Mouse (Mus musculus) gastrocnemius, postnatal 25 days (tissue): ENCODE measurements around the gene Myh10. TPM values are rescaled to one million over a fixed set of nuclear protein-coding genes. Genes with fewer than 3 reads are reported as not detected.
A peak's percentile ranks its signal among the peaks of the same experiment; 100 is the strongest.
"Not testable (repeated sequence)": the region's sequence is repeated elsewhere in the genome, so short reads cannot be mapped to it uniquely, and the experiment has no call there.

Experiments
- DNase-seq: peaks from one replicate; pipeline ENCODE4 v3.0.0; 2022
- total RNA-seq, 2 experiments: library from RNA; stranded (reverse); gene quantifications; 1 replicate in 1 of 2; 2 replicates in 1 of 2; pipeline ENCODE4 v1.2.3; 2021

Gene Myh10
- total RNA-seq, 2 experiments from 2014 or later, result 18.7 to 20.5 TPM

DNA sequence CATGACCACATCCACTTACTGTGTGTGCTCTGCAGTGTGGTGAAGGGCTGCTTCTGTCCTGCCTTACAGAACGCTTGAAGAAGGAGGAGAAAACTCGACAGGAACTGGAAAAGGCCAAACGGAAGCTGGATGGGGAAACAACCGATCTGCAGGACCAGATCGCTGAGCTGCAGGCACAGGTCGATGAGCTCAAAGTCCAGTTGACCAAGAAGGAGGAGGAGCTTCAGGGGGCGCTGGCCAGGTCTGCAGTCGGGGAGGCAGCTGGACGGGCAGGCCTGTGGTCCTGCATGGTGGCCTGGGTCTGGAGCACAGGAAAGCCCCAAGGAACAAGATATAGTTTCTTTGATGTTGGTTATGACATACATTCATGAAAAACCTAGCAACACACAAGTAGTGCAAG, 100.4 kb downstream of the Myh10 start:
- no peak for DNase-seq

DNA sequence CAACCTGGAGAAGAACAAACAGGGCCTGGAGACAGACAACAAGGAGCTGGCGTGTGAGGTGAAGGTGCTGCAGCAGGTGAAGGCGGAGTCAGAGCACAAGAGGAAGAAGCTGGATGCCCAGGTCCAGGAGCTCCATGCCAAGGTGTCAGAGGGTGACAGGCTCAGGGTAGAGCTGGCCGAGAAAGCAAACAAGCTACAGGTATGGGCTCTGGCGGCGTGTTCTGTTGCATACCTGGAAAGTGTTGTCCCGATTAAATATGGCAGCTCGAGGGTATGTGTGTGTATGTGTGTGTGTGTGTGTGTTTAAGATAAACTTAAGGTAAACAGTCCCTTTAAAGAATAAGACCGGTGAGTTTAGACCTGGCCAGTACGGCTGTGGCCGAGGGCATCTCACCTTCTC, 106.9 kb downstream of the Myh10 start:
- no peak for DNase-seq

DNA sequence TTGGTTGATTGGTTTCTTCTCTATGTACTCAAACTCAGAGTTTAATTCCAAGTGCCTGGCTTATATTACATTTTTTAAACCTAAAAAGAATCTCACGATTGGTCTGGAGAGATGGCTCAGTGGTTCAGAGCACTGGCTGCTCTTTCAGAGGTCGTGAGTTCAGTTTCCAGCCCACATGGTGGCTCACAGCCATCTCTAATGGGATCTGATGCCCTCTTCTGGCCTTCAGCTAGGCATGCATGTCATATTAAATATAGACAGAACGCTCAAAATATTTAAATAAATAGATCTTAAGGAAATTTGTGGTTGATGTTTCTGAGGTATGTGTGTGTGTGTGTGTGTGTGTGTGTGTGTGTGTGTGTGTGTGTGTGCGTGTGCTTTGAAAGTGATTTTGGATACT, 113.8 kb downstream of the Myh10 start:
- DNase-seq, result no peak

DNA sequence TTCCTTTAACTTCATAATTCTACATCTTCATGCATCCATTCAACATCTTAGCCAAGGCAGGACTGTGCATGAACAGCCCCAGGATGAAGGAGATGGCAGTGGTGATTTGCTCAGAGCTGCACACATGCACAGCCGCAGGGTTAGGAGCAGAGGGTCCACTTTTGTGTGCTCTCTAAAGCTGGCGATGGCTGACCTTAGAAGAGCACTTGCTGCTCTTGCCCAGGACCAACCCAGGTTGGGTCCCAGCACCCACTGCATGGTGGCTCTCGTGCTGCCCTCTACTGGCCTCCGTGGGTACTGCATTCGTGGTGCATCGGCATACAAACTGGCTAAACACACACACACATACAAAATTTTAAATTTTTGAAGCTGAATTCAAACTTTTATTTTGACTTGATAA, 116.4 kb downstream of the Myh10 start:
- DNase-seq, result peak; percentile 48

DNA sequence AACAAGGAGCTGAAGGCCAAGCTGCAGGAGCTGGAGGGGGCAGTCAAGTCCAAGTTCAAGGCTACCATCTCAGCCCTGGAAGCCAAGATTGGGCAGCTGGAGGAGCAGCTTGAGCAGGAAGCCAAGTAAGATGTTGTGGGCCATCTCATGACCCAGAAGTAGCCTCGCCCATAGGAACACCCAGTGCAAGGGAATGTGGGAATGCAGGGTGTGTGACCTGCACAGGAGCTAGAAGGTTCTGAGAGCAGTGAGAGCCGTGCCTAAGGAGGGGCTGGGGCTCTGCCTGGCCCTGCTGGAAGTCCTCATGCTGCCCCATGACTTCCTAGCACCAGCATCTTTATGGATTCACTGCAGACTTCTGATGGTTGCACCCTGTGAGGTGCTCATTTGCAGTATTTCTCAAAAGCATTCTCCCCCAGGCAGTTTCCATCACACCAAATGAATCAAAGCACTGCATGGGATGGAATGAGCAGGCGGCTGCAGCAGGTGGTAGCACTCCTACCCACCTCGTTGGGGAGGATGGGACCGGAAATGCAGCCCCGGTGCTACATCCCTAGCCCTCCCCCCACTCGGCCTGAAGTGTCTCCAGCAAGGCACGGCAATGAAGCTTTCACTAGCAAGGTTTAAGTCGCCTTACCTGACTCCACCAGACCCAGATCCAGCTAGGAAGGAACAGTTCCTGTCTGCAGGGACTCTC, 120.7 kb downstream of the Myh10 start:
- DNase-seq, result no peak

GRCm38 (mm10) chr11:68818416-68818815, 127.1 kb downstream of the Myh10 start:
- DNase-seq, result no peak

DNA sequence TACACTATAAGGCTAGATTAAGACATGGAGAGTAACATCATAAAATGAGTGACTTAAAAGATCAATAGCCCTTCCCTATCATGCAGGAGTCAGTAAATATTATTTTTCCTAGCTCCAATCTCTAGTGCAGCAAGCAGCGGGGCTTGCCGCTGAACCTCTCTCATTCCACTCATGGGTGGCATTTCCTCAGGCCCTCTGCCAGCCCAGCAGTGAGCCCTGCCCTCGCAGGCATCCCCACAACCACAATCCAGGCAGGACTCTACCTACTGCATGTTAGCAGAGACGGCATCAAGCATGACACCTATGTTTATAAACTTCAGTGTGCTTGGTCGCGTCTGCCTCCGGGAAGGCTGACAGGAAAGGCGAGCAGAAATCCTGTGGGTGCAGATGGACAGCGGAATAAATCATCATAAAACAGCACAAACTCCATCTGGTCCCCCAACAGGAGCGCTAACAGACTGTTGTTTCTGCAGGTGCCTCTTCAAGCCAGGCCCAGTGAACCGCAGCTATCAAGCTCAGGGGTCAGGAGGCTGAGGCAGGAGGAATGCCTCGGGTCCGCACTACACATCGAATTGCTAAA, 128.0 kb downstream of the Myh10 start:
- no peak for DNase-seq

- DNase-seq, result no peak
Observed at GRCm38 (mm10) chr11:68822326-68822725, 131.0 kb downstream of the Myh10 start.

- DNase-seq, result no peak
Observed at GRCm38 (mm10) chr11:68826735-68827134, 135.4 kb downstream of the Myh10 start.

DNA sequence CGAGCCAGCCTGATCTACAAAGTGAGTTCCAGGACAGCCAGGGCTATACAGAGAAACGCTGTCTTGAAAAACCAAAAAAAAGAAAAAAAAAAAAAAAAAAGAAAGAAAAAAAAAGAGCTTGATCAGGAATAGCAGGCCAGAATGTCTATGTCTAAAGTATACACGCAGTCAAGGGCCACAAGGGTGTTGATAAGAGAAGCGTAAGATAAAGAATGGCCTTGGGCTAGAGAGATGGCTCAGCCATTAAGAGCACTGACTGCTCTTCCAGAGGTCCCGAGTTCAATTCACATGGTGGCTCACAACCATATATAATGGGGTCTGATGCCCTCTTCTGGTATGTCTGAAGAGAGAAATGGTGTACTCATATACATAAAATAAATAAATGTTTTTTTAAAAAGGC, 140.2 kb downstream of the Myh10 start:
- not testable (repeated sequence) for DNase-seq

DNA sequence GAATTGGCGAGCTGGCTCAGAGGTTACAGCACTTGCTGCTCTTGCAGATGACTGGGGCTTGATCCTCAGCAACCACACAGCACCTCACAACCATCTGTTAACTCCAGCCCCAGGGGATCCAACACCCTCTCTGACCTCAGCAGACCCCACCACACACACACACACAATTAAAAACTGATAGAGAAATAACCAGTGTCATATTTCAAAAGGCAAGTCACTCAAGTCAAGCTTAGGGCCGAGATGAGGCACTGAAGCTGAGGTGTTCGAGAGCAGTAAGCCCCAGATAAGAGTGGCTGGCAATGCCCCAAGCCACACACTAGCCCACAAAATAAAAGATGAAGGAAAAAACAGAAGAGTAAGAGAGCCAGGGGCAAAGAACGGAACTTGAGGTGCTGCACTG, 141.4 kb downstream of the Myh10 start:
- no peak for DNase-seq

- no peak for DNase-seq
Observed at GRCm38 (mm10) chr11:68833593-68833992, 142.2 kb downstream of the Myh10 start.

DNA sequence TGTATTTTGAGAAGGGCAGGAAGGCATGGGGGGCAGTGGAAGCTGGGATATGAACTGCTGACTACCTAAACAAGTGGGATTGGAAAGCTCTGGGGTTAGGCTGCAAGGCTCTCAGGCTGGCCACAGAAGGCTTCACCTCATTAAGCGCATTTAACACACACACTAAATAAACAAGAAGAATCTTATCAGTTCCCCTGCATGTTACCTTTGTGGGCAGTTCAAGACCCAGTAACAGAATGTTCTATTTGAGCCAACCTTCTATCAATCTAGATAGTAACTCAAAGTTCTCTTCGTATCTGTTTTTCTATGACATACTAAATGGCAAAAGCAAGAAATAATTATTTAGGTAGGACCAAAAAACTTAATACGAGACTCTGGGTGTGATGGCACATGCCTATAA, 143.7 kb downstream of the Myh10 start:
- DNase-seq, result no peak

DNA sequence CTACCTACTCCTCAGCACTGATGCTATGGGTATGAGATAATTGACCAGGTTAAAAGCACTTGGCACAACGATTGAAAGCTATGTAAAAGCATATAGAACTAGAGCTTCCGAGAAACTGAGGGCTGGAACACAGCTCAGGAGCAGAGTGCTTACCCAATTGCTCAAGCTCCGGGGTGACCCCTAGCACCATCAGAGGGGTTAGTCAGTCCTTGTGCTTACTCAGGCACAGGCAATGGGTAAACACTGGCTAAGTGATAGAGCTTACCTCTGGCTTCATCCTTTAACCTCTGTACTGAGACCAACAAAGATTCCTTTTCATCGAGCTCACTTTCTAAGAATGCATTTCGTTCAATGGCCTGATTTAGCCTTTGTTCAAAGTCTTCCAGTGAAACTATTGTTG, 148.2 kb downstream of the Myh10 start:
- no peak for DNase-seq

- DNase-seq, result no peak
Observed at GRCm38 (mm10) chr11:68850862-68851261, 159.5 kb downstream of the Myh10 start.

- DNase-seq, result no peak
Observed at GRCm38 (mm10) chr11:68851644-68852485, 160.5 kb downstream of the Myh10 start.

- peak; percentile 80 for DNase-seq
Observed at GRCm38 (mm10) chr11:68852486-68852901, 161.1 kb downstream of the Myh10 start.

DNA sequence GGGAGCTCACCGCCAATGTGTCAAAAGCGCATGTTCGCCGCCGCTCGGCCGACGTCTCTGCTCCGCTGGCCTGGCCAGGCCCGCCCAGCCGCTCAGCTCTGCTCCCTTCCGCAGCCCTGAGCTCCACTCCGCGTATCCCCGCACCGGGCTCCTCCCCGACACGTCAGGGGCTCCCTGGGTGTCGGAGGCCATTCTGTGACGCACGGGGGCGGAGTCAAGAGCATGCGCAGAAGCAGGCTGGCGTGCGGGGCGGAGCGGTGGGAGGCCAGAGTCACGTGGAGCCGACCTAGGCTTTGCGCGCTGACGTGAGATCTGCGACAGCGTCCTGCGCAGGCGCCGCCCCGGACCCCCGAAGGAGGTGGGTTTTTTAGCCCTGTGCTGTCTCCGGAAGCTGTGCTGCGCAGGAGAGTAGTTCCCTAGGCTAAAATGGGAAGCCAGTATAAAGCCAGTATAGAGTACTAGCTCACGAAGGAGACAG, 161.6 kb downstream of the Myh10 start:
- peak; percentile 100 for DNase-seq

DNA sequence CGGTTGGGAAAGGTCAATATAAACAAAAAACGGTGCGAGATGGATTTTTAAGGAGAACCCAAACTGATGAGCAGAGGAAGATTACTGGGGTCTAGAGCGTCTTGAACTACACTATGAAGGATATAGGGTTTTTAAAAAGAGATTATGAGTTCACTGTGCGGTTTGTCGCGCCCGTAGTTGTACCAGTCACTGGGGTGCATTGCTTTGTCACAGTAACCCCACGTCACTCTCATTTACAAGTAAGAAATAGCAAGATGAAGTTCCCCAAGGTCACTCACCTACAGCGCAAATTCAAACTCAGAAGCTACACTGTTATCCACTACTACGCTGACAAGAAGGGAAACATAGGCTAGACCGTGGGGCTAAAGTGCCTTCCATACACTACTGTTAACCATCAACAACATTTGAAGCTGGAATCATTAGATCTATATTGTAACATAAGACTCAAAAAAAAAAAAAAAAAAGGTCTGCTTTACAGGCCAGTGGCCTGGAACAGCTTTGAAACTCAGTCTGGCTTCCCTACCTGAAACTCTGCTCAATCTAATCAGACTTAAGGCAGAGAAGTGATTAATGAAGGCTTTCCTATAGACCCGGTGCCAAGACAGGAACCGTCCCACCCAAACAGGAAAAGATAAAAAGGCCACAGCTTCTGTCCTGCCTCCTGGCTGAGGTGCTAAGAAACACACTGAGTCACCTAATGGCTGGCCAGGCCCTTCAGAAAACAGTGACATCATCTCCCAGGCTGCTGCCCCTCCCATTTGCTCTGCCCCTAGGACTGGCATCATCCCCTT, 162.4 kb downstream of the Myh10 start:
- DNase-seq, result peak; percentile 50

- DNase-seq, result no peak
Observed at GRCm38 (mm10) chr11:68854621-68855020, 163.3 kb downstream of the Myh10 start.

DNA sequence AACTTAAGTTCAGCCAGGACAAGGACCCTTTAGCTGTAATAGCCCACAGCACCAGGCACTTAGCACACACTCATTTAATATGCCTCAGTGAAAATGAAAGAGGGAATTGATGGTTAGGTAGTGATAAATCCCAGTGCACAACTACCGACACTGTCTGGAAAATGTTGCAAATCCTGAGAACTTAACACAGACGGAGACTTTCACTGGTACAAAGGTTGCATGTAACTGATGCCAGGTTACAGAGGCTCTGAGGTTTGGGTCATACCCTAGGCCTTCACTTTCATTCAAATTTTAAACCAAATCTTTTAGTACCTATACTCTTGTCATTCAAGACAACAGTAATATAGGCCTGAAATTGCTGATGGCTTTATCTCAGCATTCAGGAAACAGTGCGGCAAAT, 166.0 kb downstream of the Myh10 start:
- no peak for DNase-seq

- DNase-seq, result no peak
Observed at GRCm38 (mm10) chr11:68859943-68860593, 168.7 kb downstream of the Myh10 start.
